Mouse (Mus musculus) gastrocnemius, adult 18-20 months (tissue): Measurements from ENCODE around the gene Tsen54. TPM values are rescaled to one million over a fixed set of nuclear protein-coding genes. Genes with fewer than 3 reads are reported as not detected.

Source experiments
- DNase-seq: peaks from one replicate; pipeline ENCODE4 v3.0.0; 2021; ENCODE audit warnings: low spot score
- microRNA-seq: library from miRNA; unstranded; fragments of <30 nt; microRNA quantifications from one replicate; pipeline ENCODE4 v1.2.0, GENCODE M21; 2021
- total RNA-seq, 2 experiments: library from RNA; stranded (reverse); gene quantifications; 2 replicates each; pipeline ENCODE4 v1.2.3; 2021

Gene Tsen54
- total RNA-seq, 2 experiments from 2014 or later: 5.0 to 6.5 TPM

DNA sequence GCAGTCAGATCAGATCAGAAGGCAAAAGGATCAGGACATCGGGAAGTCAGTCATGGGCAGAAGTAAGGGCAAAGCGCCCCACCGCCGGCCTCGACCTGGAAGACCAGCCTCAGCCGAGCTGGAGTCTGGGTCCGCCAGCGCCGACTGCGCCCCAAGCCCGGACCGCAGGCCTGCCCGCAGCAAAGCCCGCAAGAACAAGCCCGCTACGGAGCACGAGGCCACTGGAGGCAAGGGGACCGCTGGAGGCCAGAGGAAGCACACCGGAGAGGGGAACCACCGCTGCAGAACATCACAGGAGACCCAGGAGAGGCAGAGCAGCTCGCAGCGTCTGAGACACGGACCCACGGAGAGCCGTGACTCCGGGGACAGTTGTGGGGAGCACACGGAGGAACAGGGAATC, 43.8 kb downstream of the Tsen54 start, which contains the start of gene Myo15b:
TSS of gene Myo15b (plus strand) at position 53 of the 400 bp plus-strand sequence.
- no peak for DNase-seq

DNA sequence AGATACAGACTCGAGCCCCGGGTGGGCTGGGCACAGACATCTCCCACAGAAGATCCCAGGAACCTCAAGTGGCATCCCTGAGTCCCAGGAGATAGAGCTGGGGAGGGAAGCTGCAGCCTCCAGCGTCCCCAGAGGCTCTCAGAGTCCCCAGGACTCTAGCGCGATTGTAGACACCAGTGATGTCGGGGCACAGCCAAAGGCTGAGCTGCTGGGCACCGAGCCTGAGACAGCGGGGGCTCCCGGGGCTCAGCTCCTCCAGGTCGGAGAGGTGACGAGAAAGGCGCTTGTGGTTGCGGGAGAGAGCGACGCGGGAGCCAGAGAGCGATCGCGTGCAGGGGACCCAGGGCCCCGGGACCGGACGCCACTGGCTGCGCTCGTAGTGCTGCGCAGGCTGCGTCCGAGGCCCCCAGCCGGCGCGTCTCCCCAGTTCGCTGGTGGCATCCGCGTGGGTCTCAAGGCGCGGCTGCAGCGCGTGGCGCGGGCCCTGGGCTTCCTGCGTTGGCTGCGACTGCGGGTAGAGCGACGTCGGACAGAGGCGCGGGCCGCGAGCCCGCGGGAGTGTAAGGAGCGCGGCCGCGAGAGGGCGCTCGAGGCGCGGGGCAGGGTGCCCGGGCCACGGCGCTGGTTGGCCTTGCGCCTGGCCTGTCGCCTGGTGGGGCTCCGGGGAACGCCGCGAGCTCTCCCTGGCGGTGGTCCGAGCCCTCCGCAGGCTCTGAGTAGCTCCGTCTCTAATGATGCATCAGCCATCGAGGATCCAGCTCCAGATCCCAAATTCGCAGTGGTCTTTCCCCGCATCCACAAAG, 44.8 kb downstream of the Tsen54 start:
- DNase-seq: peak; percentile 88

DNA sequence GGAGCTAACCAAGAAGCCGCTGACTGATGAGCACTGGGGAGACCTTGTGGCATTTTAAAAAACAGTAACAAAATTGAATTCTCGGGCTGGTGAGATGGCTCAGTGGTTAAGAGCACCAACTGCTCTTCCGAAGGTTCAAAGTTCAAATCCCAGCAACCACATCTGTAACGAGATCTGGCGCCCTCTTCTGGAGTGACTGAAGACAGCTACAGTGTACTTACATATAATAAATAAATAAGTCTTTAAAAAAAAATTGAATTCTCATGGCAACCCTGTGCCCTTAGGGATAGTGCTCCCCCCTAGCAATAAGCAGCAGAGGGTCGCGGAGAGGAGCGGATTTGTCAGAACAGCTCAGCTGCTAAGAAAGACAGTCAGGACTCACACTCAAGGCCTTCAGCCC, 49.4 kb downstream of the Tsen54 start:
- no peak for DNase-seq

DNA sequence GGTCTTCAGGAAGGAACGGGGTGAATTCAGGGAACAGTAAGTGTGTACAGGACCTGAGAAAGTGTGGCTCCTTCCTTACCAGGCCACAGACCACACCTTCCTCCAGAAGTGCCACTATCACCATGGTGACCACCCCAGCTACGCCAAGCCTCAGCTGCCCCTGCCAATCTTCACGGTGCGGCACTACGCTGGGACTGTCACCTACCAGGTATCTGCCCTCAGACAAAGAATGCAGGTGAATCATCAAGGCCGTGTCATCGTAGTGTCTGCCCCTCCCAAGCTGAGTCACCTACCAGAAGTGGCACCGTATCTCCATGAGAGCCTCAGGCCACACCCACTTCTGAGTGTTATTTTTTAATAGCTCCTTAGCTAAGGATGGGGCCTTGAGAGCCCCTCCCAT, 54.9 kb downstream of the Tsen54 start:
- DNase-seq: no peak

DNA sequence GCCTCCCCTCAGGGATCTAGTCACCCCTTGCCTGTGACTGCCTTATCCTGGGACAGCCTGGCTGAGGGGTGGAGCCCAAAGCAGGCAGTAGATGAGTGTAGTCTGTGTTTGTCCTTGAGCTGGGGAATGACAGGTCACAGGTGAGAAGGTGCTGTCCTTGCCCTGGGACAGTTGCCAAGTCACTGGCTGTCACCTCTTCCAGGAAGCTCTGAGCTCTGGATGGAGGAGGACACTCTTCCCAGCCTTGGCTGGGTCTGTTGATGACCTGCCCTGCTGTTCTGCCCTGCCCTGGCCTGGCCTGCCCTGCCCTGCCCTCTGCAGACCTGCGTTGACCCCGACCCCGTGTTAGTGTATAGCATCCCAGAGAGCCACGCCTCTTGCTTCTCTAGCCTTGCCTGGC, 57.9 kb downstream of the Tsen54 start:
- no peak for DNase-seq

Small RNA genes lying within 50 kb of the gene (microRNA-seq; reads per million reads assigned to microRNA genes)
- gene Mir5621: 4.8 reads per million, percentile 8 among the genes with 10 or more reads in this experiment

Other genes starting within 250 kb of the Tsen54 start
- 10 to 100 TPM; 73.3 to 79.3 TPM for gene Mrps7, start 210.8 kb upstream of the Tsen54 start, total RNA-seq
- 10 to 100 TPM; 15.4 to 18.8 TPM for gene Gga3, start 210.7 kb upstream of the Tsen54 start, total RNA-seq
- 10 to 100 TPM; 42.3 to 45.0 TPM for gene Mif4gd, start 201.8 kb upstream of the Tsen54 start, total RNA-seq
- gene Slc25a19, start 186.4 kb upstream of the Tsen54 start, total RNA-seq: 10 to 100 TPM; 38.8 to 44.4 TPM
- gene Grb2, start 106.1 kb upstream of the Tsen54 start, total RNA-seq: 10 to 100 TPM; 63.9 to 66.6 TPM
- gene Tmem94, start 49.3 kb upstream of the Tsen54 start, total RNA-seq: 10 to 100 TPM; 85.1 to 88.2 TPM
- gene Caskin2, start 1.1 kb upstream of the Tsen54 start, total RNA-seq: 10 to 100 TPM; 13.1 to 18.2 TPM
- gene Llgl2, start 9.3 kb downstream of the Tsen54 start, total RNA-seq: 1 to 10 TPM; 6.3 to 8.1 TPM
- gene Myo15b, start 43.7 kb downstream of the Tsen54 start, total RNA-seq: not detected
- 1 to 10 TPM in 1 of 2 experiments, under 1 TPM in 1; 0.38 to 1.1 TPM for gene Smim5, start 85.2 kb downstream of the Tsen54 start, total RNA-seq
- not detected for gene Smim6, start 97.3 kb downstream of the Tsen54 start, total RNA-seq
- 10 to 100 TPM in 1 of 2 experiments, 1 to 10 TPM in 1; 9.2 to 10.1 TPM for gene Sap30bp, start 118.6 kb downstream of the Tsen54 start, total RNA-seq
- 1 to 10 TPM; 6.5 to 7.2 TPM for gene Recql5, start 118.8 kb downstream of the Tsen54 start, total RNA-seq
- 1 to 10 TPM; 3.5 to 5.3 TPM for gene Itgb4, start 160.0 kb downstream of the Tsen54 start, total RNA-seq
- 1 to 10 TPM; 2.6 to 3.2 TPM for gene Galk1, start 198.0 kb downstream of the Tsen54 start, total RNA-seq
- gene H3f3b, start 213.2 kb downstream of the Tsen54 start, total RNA-seq: 10 to 100 TPM; 49.1 to 71.3 TPM
- 1 to 10 TPM; 5.1 to 7.5 TPM for gene Unk, start 215.6 kb downstream of the Tsen54 start, total RNA-seq